Mouse (Mus musculus): ENCODE measurements around the gene Arf6. TPM values are rescaled to one million over a fixed set of nuclear protein-coding genes. Genes with fewer than 3 reads are reported as not detected.
"Not testable (repeated sequence)": the region's sequence is repeated elsewhere in the genome, so short reads cannot be mapped to it uniquely, and the experiment has no call there.

Gene Arf6
- polyA plus RNA-seq, 1 experiment from 2014 or later: 34.5 TPM

DNA sequence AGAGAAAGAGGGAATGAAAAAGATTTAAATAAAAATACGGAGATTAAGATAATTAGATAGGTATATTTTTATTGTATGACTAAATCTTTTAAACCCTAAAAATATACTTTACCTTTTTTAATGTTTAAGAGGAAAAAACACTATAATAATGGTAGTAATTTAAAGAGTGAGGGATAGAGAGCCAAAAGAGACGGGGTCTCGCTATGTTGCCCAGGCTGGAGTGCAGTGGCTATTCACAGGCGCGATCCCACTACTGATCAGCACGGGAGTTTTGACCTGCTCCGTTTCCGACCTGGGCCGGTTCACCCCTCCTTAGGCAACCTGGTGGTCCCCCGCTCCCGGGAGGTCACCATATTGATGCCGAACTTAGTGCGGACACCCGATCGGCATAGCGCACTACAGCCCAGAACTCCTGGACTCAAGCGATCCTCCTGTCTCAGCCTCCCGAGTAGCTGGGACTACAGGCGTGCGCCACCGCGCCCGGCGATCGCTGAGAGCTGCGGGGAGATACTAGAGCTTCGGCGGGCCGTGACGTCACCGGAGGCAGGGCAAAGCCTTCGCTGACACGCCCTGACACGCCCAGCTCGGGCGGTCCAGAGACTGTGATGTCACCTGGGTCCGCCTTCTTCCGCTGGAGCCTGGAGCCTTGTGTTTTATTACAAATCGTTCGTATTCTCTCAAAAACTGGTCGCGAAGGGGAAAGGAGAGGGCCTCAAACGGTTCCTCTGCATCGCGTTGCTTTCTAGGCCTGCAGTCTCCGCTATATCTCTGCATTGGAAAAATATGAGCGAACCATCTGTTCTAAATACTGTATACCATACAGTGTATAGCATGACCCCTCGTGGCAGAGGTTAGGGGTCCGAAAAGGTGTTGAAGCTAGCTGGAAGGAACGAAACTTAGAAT is 10.7 kb upstream of the Arf6 start:
- not testable (repeated sequence) for H3K27me3 ChIP-seq (ENCODE audit: control insufficient read depth, insufficient read depth, low read length); H3K4me1 ChIP-seq (replicated peaks; ENCODE audit: control insufficient read depth, insufficient read depth, low read length); H3K36me3 ChIP-seq (replicated peaks; ENCODE audit: control insufficient read depth, insufficient read depth); H3K9me3 ChIP-seq (ENCODE audit: control insufficient read depth, low read length)
- H3K27ac ChIP-seq: peak overlapping the region; percentile 78
- ATAC-seq (ENCODE audit: low FRiP score) (peak; percentile 96), DNase-seq (ENCODE audit: low spot score) (peak; percentile 99)
- peak overlapping the region; percentile 72 for H3K9ac ChIP-seq
- peak overlapping the region; percentile 64 for H3K4me2 ChIP-seq (replicated peaks)
- H3K4me3 ChIP-seq (replicated peaks; ENCODE audit: low read length): peak overlapping the region; percentile 45
- WGBS: 1% methylated on average over 37 of the region's 50 CpGs

GRCm38 (mm10) chr12:69361919-69362318 is 10.0 kb upstream of the Arf6 start:
- Histone ChIP-seq H3K9me3 (ENCODE audit: control insufficient read depth, low read length) (no peaks in the 10 kb centered on the region), H3K9ac (peak overlapping the region; percentile 72), H3K27ac (peak overlapping the region; percentile 78), H3K27me3 (ENCODE audit: control insufficient read depth, insufficient read depth, low read length) (no peaks in the 10 kb centered on the region), H3K4me3 (replicated peaks; ENCODE audit: low read length) (peak overlapping the region; percentile 45), H3K36me3 (replicated peaks; ENCODE audit: control insufficient read depth, insufficient read depth) (no peaks in the 10 kb centered on the region), H3K4me2 (replicated peaks) (peak overlapping the region; percentile 64), H3K4me1 (replicated peaks; ENCODE audit: control insufficient read depth, insufficient read depth, low read length) (peaks cover 4% of the 10 kb centered on the region; the same call in 1 of the 2 replicates)
- ATAC-seq (ENCODE audit: low FRiP score): no peak
- WGBS: 7% methylated on average over 10 of the region's 10 CpGs
- DNase-seq (ENCODE audit: low spot score): no peak

GRCm38 (mm10) chr12:69362388-69362787 is 9.6 kb upstream of the Arf6 start:
- H3K27ac ChIP-seq: peak overlapping the region; percentile 51; the same call in 1 of the 2 replicates
- ATAC-seq (ENCODE audit: low FRiP score): no peak

DNA sequence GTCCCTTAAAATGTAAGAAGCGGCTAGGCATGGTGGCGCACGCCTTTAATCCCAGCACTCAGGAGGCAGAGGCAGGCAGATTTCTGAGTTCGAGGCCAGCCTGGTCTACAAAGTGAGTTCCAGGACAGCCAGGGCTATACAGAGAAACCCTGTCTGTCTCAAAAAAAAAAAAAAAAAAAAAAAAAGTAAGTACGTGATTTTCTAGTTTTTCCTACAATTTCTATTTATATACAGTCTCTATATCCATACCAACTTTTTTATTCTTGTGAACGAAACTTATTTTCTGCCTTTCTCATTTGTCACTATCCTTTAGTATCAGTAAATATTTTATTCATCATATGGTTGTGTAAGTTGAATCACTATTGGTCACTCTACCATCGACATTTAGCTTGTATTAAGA is 8.8 kb upstream of the Arf6 start:
- not testable (repeated sequence) for H3K4me2 ChIP-seq (replicated peaks); DNase-seq (ENCODE audit: low spot score); H3K4me3 ChIP-seq (replicated peaks; ENCODE audit: low read length); H3K36me3 ChIP-seq (replicated peaks; ENCODE audit: control insufficient read depth, insufficient read depth); H3K4me1 ChIP-seq (replicated peaks; ENCODE audit: control insufficient read depth, insufficient read depth, low read length); H3K9ac ChIP-seq; H3K27ac ChIP-seq; H3K9me3 ChIP-seq (ENCODE audit: control insufficient read depth, low read length); ATAC-seq (ENCODE audit: low FRiP score); H3K27me3 ChIP-seq (ENCODE audit: control insufficient read depth, insufficient read depth, low read length)
- WGBS: 96% methylated on average over 7 of the region's 7 CpGs

More at GRCm38 (mm10) chr12:69362388-69362787, 9.6 kb upstream of the Arf6 start:
- 46% methylated on average over 4 of the region's 4 CpGs for WGBS
- no peaks in the 10 kb centered on the region for H3K36me3 ChIP-seq (replicated peaks; ENCODE audit: control insufficient read depth, insufficient read depth)
- H3K9ac ChIP-seq: no peak overlapping the region
- peaks cover 3% of the 10 kb centered on the region; the same call in 1 of the 2 replicates for H3K4me1 ChIP-seq (replicated peaks; ENCODE audit: control insufficient read depth, insufficient read depth, low read length)
- H3K27me3 ChIP-seq (ENCODE audit: control insufficient read depth, insufficient read depth, low read length): no peaks in the 10 kb centered on the region
- H3K9me3 ChIP-seq (ENCODE audit: control insufficient read depth, low read length): no peaks in the 10 kb centered on the region
- H3K4me3 ChIP-seq (replicated peaks; ENCODE audit: low read length): peak overlapping the region; percentile 45; the same call in 1 of the 2 replicates
- no peak for DNase-seq (ENCODE audit: low spot score)
- H3K4me2 ChIP-seq (replicated peaks): peak overlapping the region; percentile 64

GRCm38 (mm10) chr12:69363899-69364762 is 7.8 kb upstream of the Arf6 start:
- Histone ChIP-seq H3K4me3 (replicated peaks; ENCODE audit: low read length) (peak overlapping the region; percentile 35), H3K36me3 (replicated peaks; ENCODE audit: control insufficient read depth, insufficient read depth) (no peaks in the 10 kb centered on the region), H3K27me3 (ENCODE audit: control insufficient read depth, insufficient read depth, low read length) (no peaks in the 10 kb centered on the region), H3K27ac (peak overlapping the region; percentile 4; the same call in 1 of the 2 replicates), H3K9ac (peak overlapping the region; percentile 47), H3K9me3 (ENCODE audit: control insufficient read depth, low read length) (no peaks in the 10 kb centered on the region), H3K4me2 (replicated peaks) (peak overlapping the region; percentile 62), H3K4me1 (replicated peaks; ENCODE audit: control insufficient read depth, insufficient read depth, low read length) (no peaks in the 10 kb centered on the region; the same call in 1 of the 2 replicates)
- 5% methylated on average over 32 of the region's 32 CpGs for whole genome bisulfite sequencing
- no peak for ATAC-seq (ENCODE audit: low FRiP score)
- peak; percentile 36 for DNase-seq (ENCODE audit: low spot score)

GRCm38 (mm10) chr12:69365757-69366156 is 6.2 kb upstream of the Arf6 start:
- no peaks in the 10 kb centered on the region for H3K36me3 ChIP-seq (replicated peaks; ENCODE audit: control insufficient read depth, insufficient read depth)
- no peak for DNase-seq (ENCODE audit: low spot score)
- peaks cover 2% of the 10 kb centered on the region; the same call in 1 of the 2 replicates for H3K4me1 ChIP-seq (replicated peaks; ENCODE audit: control insufficient read depth, insufficient read depth, low read length)
- no peaks in the 10 kb centered on the region for H3K27me3 ChIP-seq (ENCODE audit: control insufficient read depth, insufficient read depth, low read length)
- WGBS: 79% methylated on average over 7 of the region's 7 CpGs
- no peak for ATAC-seq (ENCODE audit: low FRiP score)
- H3K27ac ChIP-seq: no peak overlapping the region
- no peak overlapping the region for H3K4me3 ChIP-seq (replicated peaks; ENCODE audit: low read length)
- no peak overlapping the region for H3K4me2 ChIP-seq (replicated peaks)
- no peak overlapping the region for H3K9ac ChIP-seq
- H3K9me3 ChIP-seq (ENCODE audit: control insufficient read depth, low read length): no peaks in the 10 kb centered on the region

- Histone ChIP-seq H3K4me2 (replicated peaks) (no peak overlapping the region), H3K9me3 (ENCODE audit: control insufficient read depth, low read length) (no peaks in the 10 kb centered on the region), H3K4me1 (replicated peaks; ENCODE audit: control insufficient read depth, insufficient read depth, low read length) (peaks cover 4% of the 10 kb centered on the region; the same call in 1 of the 2 replicates), H3K27me3 (ENCODE audit: control insufficient read depth, insufficient read depth, low read length) (no peaks in the 10 kb centered on the region), H3K27ac (no peak overlapping the region), H3K36me3 (replicated peaks; ENCODE audit: control insufficient read depth, insufficient read depth) (no peaks in the 10 kb centered on the region), H3K4me3 (replicated peaks; ENCODE audit: low read length) (no peak overlapping the region), H3K9ac (no peak overlapping the region)
- no peak for ATAC-seq (ENCODE audit: low FRiP score)
- no peak for DNase-seq (ENCODE audit: low spot score)
Observed at GRCm38 (mm10) chr12:69366424-69366823, 5.5 kb upstream of the Arf6 start.

GRCm38 (mm10) chr12:69367557-69367956 is 4.4 kb upstream of the Arf6 start:
- Histone ChIP-seq H3K4me1 (replicated peaks; ENCODE audit: control insufficient read depth, insufficient read depth, low read length) (peaks cover 4% of the 10 kb centered on the region; the same call in 1 of the 2 replicates), H3K4me3 (replicated peaks; ENCODE audit: low read length) (no peak overlapping the region), H3K36me3 (replicated peaks; ENCODE audit: control insufficient read depth, insufficient read depth) (no peaks in the 10 kb centered on the region), H3K9ac (no peak overlapping the region), H3K4me2 (replicated peaks) (no peak overlapping the region), H3K27ac (no peak overlapping the region), H3K9me3 (ENCODE audit: control insufficient read depth, low read length) (no peaks in the 10 kb centered on the region), H3K27me3 (ENCODE audit: control insufficient read depth, insufficient read depth, low read length) (no peaks in the 10 kb centered on the region)
- 81% methylated on average over 2 of the region's 2 CpGs for WGBS
- ATAC-seq (ENCODE audit: low FRiP score) (no peak), DNase-seq (ENCODE audit: low spot score) (no peak)

- WGBS: 17% methylated on average over 7 of the region's 7 CpGs
- peak overlapping the region; percentile 69 for H3K9ac ChIP-seq
- peaks cover 23% of the 10 kb centered on the region for H3K4me1 ChIP-seq (replicated peaks; ENCODE audit: control insufficient read depth, insufficient read depth, low read length)
- ATAC-seq (ENCODE audit: low FRiP score): no peak
- peak overlapping the region; percentile 94; the same call in 1 of the 2 replicates for H3K27ac ChIP-seq
- peak overlapping the region; percentile 100 for H3K4me3 ChIP-seq (replicated peaks; ENCODE audit: low read length)
- H3K9me3 ChIP-seq (ENCODE audit: control insufficient read depth, low read length): no peaks in the 10 kb centered on the region
- peaks cover 17% of the 10 kb centered on the region for H3K36me3 ChIP-seq (replicated peaks; ENCODE audit: control insufficient read depth, insufficient read depth)
- no peak for DNase-seq (ENCODE audit: low spot score)
- peak overlapping the region; percentile 97 for H3K4me2 ChIP-seq (replicated peaks)
- no peaks in the 10 kb centered on the region for H3K27me3 ChIP-seq (ENCODE audit: control insufficient read depth, insufficient read depth, low read length)
Observed at GRCm38 (mm10) chr12:69370936-69371335, 1.0 kb upstream of the Arf6 start.

Data from hindbrain, embryonic 14.5 days (tissue).